Comparison of ENCODE assay signal across 22 mouse cellular contexts in the genomic region with DNA sequence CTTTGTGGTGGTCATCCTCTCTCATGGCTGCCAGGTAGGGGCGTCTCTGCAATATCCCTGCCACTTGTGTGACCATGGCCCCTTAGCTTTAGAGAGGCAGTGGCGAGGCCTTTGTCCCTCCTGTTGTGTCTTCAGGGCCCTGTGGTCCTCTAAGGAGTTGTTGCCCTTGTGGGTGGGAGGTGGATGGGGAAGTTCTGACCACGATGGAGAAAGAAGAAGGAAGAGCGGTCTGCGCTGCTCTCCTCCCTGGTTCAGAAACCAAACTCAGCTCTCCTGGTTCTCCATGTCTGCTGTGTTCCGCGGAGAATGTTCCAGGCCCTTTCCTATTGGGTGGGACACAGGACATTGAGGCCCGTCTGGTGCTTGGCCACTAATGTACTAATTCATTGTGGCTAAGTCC. TPM values are rescaled to one million over a fixed set of nuclear protein-coding genes. Genes with fewer than 3 reads are reported as not detected.
"Had no signal": no experiment of that assay in that cellular context is flagged by ENCODE, and none has a peak within 500 bp of the region (broad histone marks: within the 10 kb centered on the region; RNA-seq: fewer than 3 reads in every experiment).

No protein-coding gene starts in this region.

- DNase-seq: cerebellum, adult 2 months; cerebellum, adult 8-10 months; cerebellum, adult 9-10 months; cerebellum, adult 9-11 months; cerebellum, postnatal 10 days; cerebellum, postnatal 14 days; cerebellum, postnatal 25 days; cerebellum, postnatal 36 days; embryo, embryonic 11 days; forebrain, postnatal 0 days; gastrocnemius, adult 2 months; gastrocnemius, postnatal 10 days; gastrocnemius, postnatal 14 days; gastrocnemius, postnatal 25 days; gastrocnemius, postnatal 36 days; heart, adult 18-20 months had no signal

RNA-seq across cellular contexts. Expression of gene Cela2a, which starts 20.1 kb away (rescaled TPM):
- total RNA-seq: common myeloid progenitor, adult 5-6 weeks; forebrain, postnatal 0 days; gastrocnemius, adult 2 months; gastrocnemius, adult 8-10 months; gastrocnemius, postnatal 10 days; gastrocnemius, postnatal 14 days; gastrocnemius, postnatal 25 days; gastrocnemius, postnatal 36 days; gastrocnemius, postnatal 4 days; granulocyte monocyte progenitor cell, adult 5-6 weeks; heart, adult 18-20 months; heart, adult 2 months had no signal

RNA-seq across cellular contexts. Expression of gene Ctrc, which starts 40.3 kb away (rescaled TPM):
- total RNA-seq: common myeloid progenitor, adult 5-6 weeks; forebrain, postnatal 0 days; gastrocnemius, adult 18-20 months; gastrocnemius, adult 2 months; gastrocnemius, adult 8-10 months; gastrocnemius, postnatal 10 days; gastrocnemius, postnatal 14 days; gastrocnemius, postnatal 25 days; gastrocnemius, postnatal 36 days; gastrocnemius, postnatal 4 days; granulocyte monocyte progenitor cell, adult 5-6 weeks; heart, adult 18-20 months; heart, adult 2 months had no signal

RNA-seq across cellular contexts. Expression of gene Agmat, which starts 59.4 kb away (rescaled TPM):
- total RNA-seq: common myeloid progenitor, adult 5-6 weeks; forebrain, postnatal 0 days; gastrocnemius, adult 18-20 months; gastrocnemius, adult 2 months; gastrocnemius, adult 8-10 months; granulocyte monocyte progenitor cell, adult 5-6 weeks had no signal
